Mouse (Mus musculus) erythroblast, embryonic 14.5 days (primary cell): ENCODE results near the gene Mrc1.

ENCODE experiments used
- GATA1 ChIP-seq: IDR thresholded peaks from 2 replicates; pipeline ENCODE4 v1.6.1; 2012; ENCODE audit warnings: low read length, inconsistent platforms, mixed read lengths
- TAL1 ChIP-seq: IDR thresholded peaks from 3 replicates; pipeline ENCODE4 v1.6.1; 2012; ENCODE audit warnings: low read length, inconsistent platforms, mixed read lengths

DNA sequence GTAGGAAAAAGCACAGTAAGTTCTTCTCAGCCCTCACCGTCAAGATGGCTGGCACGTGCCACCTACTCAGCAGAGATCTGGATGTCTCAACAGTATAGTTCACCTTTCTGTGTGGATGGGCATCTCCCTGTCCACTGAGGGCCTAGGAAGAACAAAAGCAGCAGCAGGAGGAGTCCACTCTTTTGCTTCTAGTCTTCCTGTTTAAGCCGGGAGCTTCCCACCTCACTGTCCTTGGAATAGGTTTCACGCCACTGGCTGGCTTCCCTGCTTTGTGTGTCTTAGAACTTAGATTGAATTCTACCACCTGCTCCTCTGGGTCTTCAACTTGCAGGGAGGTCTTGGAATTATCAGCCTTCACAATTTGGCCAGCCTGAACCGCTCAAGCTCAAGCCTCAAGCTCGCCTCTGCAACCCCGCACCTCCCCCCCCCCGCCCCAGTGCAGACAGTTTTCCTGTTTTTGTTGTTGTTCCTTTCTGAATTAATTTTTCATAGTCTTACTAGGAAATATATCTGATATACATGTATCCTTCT, 113.2 kb downstream of the Mrc1 start:
- TF ChIP-seq GATA1 (no peak), TAL1 (no peak)
